Mouse (Mus musculus) frontal cortex, adult (tissue): ENCODE measurements around the gene Chrdl2.
"Not testable (repeated sequence)": the region's sequence is repeated elsewhere in the genome, so short reads cannot be mapped to it uniquely, and the experiment has no call there.

Experiments
- ATAC-seq: cut with Nextera tagmentation; 2 replicates; pipeline ENCODE4 v1.9.2; 2017; ENCODE audit warnings: mild to moderate bottlenecking, moderate library complexity, mixed read lengths; ENCODE audit not compliant: low TSS enrichment

Chrdl2 gene

DNA sequence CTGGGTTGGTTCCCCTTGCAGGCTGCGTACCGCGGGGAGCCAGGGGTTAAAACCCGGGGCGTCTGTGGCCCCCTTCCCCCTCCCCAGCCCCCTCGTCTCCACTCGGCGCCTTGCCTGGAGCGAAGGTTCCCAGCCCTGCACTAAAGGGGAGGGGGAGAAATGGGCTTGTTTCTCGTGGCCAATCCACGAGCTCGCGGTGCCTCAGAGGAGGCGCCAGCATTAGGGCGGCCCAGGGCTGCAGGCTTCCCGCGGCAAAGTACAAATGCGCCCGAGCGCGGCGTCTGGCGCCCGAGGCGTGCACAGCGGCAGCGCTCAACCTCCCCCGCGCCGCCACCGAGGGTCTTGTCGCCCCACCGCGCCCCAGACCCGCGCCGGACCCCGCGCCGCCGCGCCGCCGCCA, at the start of gene Chrdl2:
Gene Chrdl2 (plus strand): TSS at position 383 of the 400 bp plus-strand sequence.
- peak; percentile 69 for ATAC-seq

DNA sequence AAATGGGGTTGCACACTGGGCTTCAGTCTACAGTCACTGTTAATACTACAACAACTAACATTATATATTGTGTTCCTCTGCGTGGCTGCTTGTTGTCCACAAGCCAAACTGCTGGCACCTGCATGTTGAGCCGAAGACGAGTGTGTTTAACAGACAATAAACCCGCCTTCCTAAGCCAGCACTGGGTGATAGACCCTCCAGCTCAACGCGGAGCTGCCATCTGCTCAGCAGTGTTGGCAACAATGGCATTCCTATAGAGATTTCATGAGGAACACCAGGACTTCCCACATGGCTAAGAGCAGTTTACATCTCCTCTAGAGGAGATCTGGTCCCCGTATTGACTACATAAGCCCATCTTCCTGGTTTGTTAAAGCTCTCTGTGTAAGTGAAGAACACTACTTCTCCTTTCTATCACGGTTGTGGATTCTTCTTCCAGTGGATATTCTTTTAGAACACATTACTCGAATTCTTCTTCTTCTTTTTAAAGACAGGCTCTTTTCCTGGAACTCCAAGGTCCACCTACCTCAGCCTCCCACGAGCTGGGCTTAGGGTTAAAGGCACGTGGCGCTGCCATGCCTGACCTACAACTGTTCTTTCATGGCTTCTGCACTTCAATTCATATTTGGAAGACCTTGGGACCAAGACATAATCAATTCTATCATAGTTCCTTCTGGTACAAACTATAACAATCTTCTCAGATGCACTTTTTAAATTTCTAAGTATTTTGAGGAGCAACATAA, 48.6 kb upstream of the Chrdl2 start:
- ATAC-seq: no peak

GRCm38 (mm10) chr7:99960571-99960970, 45.4 kb upstream of the Chrdl2 start:
- ATAC-seq: not testable (repeated sequence)

GRCm38 (mm10) chr7:99961518-99961917, 44.5 kb upstream of the Chrdl2 start:
- ATAC-seq: no peak

- no peak for ATAC-seq
Observed at GRCm38 (mm10) chr7:99962536-99963236, 43.3 kb upstream of the Chrdl2 start.

DNA sequence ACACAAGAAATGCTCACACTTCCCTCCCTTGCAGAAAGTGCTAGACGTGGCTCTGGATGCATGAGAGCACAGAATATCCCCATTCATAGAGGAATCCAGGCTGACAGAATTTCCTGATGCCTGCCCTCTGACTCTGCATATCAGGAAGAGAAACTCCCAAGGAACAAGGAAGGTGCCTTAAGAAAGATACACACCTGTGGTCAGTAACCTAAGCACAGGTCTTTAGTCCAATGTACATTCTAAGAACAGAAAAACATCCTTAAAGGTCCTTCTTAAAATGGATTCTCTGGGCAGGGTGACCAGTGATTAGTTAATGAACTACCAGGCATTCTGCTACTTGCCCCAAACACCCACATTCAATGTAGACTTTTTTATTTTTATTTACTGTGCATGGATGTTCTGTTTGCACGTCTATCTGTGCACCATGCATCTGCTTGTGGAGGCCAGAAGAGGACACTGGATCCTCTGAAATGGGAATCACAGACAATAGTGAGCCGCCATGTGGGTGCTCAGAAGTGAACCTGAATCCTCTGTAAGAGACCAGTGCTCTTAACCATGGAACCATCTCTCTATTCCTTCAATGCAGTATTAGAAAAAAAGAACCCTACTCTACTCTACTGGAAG, 42.6 kb upstream of the Chrdl2 start:
- ATAC-seq: no peak

DNA sequence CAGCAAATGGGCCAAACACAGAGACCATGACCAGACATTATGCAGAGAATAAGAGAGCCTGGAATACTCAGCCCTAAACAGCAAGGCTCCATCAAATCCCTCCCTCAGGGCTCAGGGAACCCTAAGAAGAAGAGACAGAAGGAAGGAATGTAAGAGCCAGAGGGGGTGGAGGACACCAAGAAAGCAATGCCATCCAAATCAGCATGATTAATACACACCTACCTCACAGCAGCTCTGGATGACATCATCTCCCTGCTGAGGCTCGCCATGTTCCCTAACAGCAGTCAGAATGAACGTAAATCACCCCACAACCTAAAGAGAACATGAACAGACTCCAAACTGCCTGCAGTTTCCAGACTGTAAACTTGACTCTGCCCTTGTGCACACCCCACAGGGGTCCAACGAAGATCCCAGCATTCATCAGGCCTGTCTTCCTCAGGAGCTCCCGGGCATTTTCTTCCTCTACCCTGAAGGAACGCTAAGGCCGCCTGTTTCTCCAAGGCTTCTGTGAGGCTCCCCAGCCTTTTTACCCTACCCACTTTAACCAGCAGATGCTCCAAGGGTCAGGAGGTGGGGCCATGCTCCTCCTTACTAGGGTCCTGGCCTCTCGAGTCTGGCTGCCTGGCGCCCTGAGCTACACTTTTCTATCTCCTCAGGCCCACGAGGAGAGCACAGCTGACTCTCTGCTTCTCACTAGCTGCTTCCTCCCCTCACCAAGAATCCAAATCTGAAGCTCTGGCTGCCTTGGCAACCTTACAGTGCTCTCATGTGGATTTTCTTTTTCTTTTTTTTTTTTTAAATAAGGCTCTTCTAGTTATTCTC, 40.7 kb upstream of the Chrdl2 start:
- ATAC-seq: peak; percentile 64

- ATAC-seq: no peak
Observed at GRCm38 (mm10) chr7:99966011-99966721, 39.8 kb upstream of the Chrdl2 start.

GRCm38 (mm10) chr7:99969151-99969550, 36.8 kb upstream of the Chrdl2 start:
- ATAC-seq: no peak

DNA sequence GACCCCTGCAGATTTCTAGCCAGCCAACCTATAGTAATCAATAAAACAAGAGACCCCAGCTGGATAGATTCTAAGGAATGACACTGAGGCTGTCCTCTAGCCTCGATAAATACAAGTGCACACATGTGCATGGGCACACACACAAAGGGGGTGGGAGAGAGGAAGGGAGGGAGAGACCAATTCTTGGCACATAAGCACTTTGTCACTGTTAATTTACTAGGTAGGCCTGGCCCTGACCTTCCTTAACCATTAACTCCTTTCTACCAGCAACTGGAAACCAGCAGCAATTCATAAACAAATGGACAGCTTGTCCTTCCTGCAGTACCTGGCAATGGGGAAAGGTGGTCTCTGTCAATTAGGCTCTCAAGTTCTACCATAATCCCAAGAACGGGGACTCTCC, 34.0 kb upstream of the Chrdl2 start:
- ATAC-seq: no peak

DNA sequence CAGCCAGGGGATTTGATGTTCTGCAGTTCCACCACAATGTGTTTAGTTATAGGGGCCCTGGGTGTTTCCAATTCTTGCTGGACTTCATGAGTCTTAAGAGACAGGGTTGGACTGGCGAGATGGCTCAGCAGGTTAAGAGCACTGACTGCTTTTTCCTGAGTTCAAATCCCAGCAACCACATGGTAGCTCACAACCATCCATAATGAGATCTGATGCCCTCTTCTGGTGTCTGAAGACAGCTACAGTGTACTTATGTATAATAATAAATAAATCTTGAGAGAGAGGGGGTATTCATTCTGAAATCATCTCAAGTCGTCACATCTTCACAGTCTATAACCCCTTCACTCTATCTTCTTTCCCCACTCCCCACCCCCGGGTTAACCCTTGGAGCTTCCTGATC, 33.1 kb upstream of the Chrdl2 start:
- ATAC-seq: not testable (repeated sequence)

GRCm38 (mm10) chr7:99974208-99974970, 31.6 kb upstream of the Chrdl2 start:
- no peak for ATAC-seq

GRCm38 (mm10) chr7:99975819-99976575, 30.0 kb upstream of the Chrdl2 start:
- no peak for ATAC-seq

- no peak for ATAC-seq
Observed at GRCm38 (mm10) chr7:99978041-99978440, 27.9 kb upstream of the Chrdl2 start.

DNA sequence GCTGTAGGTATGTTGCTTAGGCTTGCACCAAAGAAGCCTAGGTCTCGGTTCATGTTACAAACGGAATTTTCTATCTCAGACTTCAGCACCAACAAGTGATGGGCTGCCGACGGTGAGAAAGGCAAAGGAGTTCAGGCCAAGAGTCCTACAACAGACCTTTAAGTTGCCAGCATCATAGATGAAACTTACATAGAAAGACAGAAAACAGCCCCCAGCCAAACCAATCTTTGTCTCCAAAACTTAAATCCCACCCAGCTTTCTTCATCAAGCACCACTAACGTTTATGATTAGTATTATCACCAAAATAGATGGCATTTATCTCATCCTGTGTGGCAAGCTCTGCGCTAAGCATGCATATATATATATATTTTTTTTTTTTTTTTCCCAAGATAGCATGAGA, 26.9 kb upstream of the Chrdl2 start:
- ATAC-seq: no peak

GRCm38 (mm10) chr7:99979546-99980131, 26.3 kb upstream of the Chrdl2 start:
- peak; percentile 25; the same call in 1 of the 2 replicates for ATAC-seq

GRCm38 (mm10) chr7:99980132-99980591, 25.8 kb upstream of the Chrdl2 start, which contains the start of gene Rnf169:
Rnf169 (minus strand) TSS chr7:99980448.
- peak; percentile 91 for ATAC-seq

GRCm38 (mm10) chr7:99981311-99981710, 24.7 kb upstream of the Chrdl2 start:
- no peak for ATAC-seq
